Mouse (Mus musculus): ENCODE measurements at regions not wholly inside any gene's neighbourhood (a gene's known extent, or its start where the extent isn't known, plus 50 kb on each side); places are given as distances from the start of the nearest gene placed in this dataset.

GRCm38 (mm10) chr12:12871272-12871671, 70.4 kb downstream of the Mycn start:
- TF ChIP-seq CTCF (IDR thresholded peaks at IDR 0.05; ENCODE audit: low read depth) (no peak), EP300 (IDR thresholded peaks at IDR 0.05; ENCODE audit: low read depth) (no peak)

All from liver, postnatal 0 days (tissue).